Mouse (Mus musculus) heart, embryonic 14.5 days (tissue): ENCODE data around the gene Gas2l1. TPM values are rescaled to one million over a fixed set of nuclear protein-coding genes. Genes with fewer than 3 reads are reported as not detected.

Source experiments
- ATAC-seq: fragments of 200-750 bp; cut with Nextera tagmentation; 2 replicates; pipeline ENCODE4 v1.8.0; 2017; ENCODE audit warnings: low read depth, moderate TSS enrichment; ENCODE audit not compliant: insufficient number of reproducible peaks, insufficient read depth, low FRiP score
- H3K27ac ChIP-seq, 2 experiments: fragments of 200-500 bp in 1 of 2; fragments of 300-500 bp in 1 of 2; sonication (generic) in 1 of 2; replicated peaks in 1 of 2; 2 replicates each; pipeline ENCODE4 v1.5.1; 2012 to 2014; ENCODE audit warnings: low read depth in 2 of 2, low read length in 2 of 2, control low read depth in 1 of 2, mild to moderate bottlenecking in 1 of 2, mixed read lengths in 1 of 2; ENCODE audit not compliant: control insufficient read depth in 1 of 2, insufficient read depth in 1 of 2
- H3K27me3 ChIP-seq: fragments of 300-500 bp; sonication (generic); 2 replicates; pipeline ENCODE4 v1.6.1; 2014; ENCODE audit warnings: mild to moderate bottlenecking, low read length, control low read depth; ENCODE audit not compliant: control insufficient read depth, insufficient read depth
- H3K36me3 ChIP-seq: fragments of 300-500 bp; sonication (generic); 2 replicates; pipeline ENCODE4 v1.6.1; 2014; ENCODE audit warnings: mild to moderate bottlenecking, control low read depth, low read length, mixed read lengths; ENCODE audit not compliant: control insufficient read depth, insufficient read depth
- H3K4me1 ChIP-seq, 2 experiments: fragments of 200-500 bp in 1 of 2; fragments of 300-500 bp in 1 of 2; sonication (generic) in 1 of 2; 2 replicates each; pipeline ENCODE4 v1.6.1; 2012 to 2014; ENCODE audit warnings: low read length in 2 of 2, control low read depth in 1 of 2, mixed read lengths in 1 of 2; ENCODE audit not compliant: control insufficient read depth in 2 of 2, insufficient read depth in 2 of 2
- H3K4me2 ChIP-seq: fragments of 300-500 bp; sonication (generic); 2 replicates; pipeline ENCODE4 v1.6.1; 2014; ENCODE audit warnings: mild to moderate bottlenecking, low read length
- H3K4me3 ChIP-seq, 2 experiments: fragments of 200-500 bp in 1 of 2; fragments of 300-500 bp in 1 of 2; sonication (generic) in 1 of 2; 2 replicates each; pipeline ENCODE4 v1.5.1; 2012 to 2014; ENCODE audit warnings: low read length in 2 of 2, mild to moderate bottlenecking in 2 of 2, control low read depth in 1 of 2, low read depth in 1 of 2, moderate library complexity in 1 of 2; ENCODE audit not compliant: control insufficient read depth in 1 of 2, insufficient read depth in 1 of 2
- H3K9ac ChIP-seq: fragments of 300-500 bp; sonication (generic); 2 replicates; pipeline ENCODE4 v1.6.1; 2014; ENCODE audit warnings: mild to moderate bottlenecking, low read length
- H3K9me3 ChIP-seq: fragments of 300-500 bp; sonication (generic); 2 replicates; pipeline ENCODE4 v1.6.1; 2016; ENCODE audit warnings: low read length, control low read depth; ENCODE audit not compliant: control insufficient read depth
- WGBS: fragments of 180-500 bp; shearing (Covaris S2); extraction: QIAGEN DNeasy Blood & Tissue Kit; methylation state at CpG from one replicate; pipeline ENCODE4 v1.1.7; 2014; 5-methylcytosine and 5-hydroxymethylcytosine counted together
- polyA plus RNA-seq: library from polyadenylated mRNA; unstranded; fragments of >200 nt; fragmentation: Nextera tagmentation; extraction: Ambion mirVana; gene quantifications from 2 replicates; pipeline ENCODE4 v1.2.1, GENCODE M21; 2014

Gene Gas2l1
- polyA plus RNA-seq, 1 experiment from 2014 or later, result 24.6 TPM

DNA sequence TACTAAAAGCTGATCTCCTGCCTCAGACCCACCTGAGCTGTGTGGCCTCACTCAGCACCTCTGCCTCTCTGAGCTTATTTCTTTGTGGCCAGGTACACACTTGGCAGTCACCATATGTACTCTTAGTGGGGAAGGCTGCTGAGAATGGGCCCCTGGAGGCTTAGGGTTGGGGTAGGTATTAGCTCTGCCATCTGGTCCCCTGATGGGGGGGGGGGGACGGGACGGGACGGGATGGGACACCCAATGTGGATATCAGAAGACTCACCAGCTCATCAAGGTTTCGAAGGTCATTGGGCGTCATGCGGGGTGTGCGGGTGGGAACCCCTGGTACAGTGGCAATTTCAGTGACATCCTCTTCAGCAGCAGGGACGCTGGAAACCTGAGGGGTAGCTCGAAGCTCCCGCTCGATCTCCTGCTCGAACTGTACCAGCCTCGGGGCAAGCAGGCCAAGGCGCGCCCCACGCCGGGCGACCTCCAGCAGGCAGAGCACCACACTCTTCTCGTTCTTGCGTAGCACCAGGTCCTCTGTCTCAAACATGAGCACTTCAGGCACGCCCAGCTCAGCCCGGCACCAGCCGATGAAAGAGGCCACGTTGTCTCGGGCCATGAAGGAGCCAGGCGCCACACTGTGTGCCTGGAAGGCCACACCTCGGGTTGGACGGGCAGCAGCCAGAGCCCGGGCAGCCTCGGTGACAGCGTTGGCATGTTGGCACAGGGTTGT lies 1.4 kb downstream of the Gas2l1 start:
- Histone ChIP-seq H3K36me3 (peaks cover 21% of the 10 kb centered on the region), H3K27me3 (peaks cover 45% of the 10 kb centered on the region), H3K9ac (peak overlapping the region; percentile 73; the same call in 1 of the 2 replicates), H3K4me2 (peak overlapping the region; percentile 88), H3K9me3 (no peaks in the 10 kb centered on the region), H3K27ac (no peak overlapping the region), H3K4me1 (peaks cover 24 to 39% of the 10 kb centered on the region in 2 experiments), H3K4me3 (peak overlapping the region; percentile 57 to 65; a peak in 3 of 4 replicates)
- 61% methylated on average over 31 of the region's 31 CpGs for WGBS
- ATAC-seq, result no peak

DNA sequence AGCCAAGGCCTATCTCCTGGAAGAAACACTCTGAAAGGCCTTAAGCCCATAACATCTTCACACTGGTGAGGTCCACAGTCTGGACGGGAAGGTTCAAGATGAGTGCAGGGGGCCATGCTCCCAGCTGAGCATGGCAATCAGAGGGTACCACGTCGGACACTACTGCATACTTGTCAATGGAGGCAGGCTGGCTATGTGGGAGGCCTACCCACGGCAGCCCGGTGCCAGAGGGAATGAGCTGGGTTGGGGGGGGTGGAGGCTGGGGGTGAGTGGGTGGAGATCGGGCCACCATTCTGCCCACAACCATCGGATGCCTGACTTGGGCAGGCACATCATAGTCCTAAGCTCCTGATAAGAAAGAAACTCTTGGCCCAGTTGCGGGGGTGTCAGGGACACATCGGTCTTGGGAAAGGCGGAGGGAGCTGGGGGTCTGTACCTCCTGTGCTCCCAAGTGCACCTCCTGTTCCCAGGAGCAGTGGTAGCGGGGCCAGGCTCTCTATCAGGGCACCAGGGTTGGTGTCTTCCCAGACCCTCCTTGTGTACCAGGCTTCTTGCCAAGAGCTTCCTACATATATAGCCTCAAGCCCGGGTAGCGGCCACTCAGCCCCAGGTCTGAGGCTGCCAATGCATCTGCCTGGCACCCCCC lies 2.1 kb downstream of the Gas2l1 start:
- H3K36me3 ChIP-seq, result peaks cover 13% of the 10 kb centered on the region
- ATAC-seq, result no peak
- peaks cover 48% of the 10 kb centered on the region for H3K27me3 ChIP-seq
- H3K4me3 ChIP-seq, result no peak overlapping the region
- no peaks in the 10 kb centered on the region for H3K9me3 ChIP-seq
- H3K4me2 ChIP-seq, result peak overlapping the region; percentile 83; the same call in 1 of the 2 replicates
- H3K9ac ChIP-seq, result no peak overlapping the region
- no peak overlapping the region for H3K27ac ChIP-seq
- H3K4me1 ChIP-seq, result peaks cover 26 to 44% of the 10 kb centered on the region in 2 experiments
- WGBS, result 67% methylated on average over 13 of the region's 13 CpGs

DNA sequence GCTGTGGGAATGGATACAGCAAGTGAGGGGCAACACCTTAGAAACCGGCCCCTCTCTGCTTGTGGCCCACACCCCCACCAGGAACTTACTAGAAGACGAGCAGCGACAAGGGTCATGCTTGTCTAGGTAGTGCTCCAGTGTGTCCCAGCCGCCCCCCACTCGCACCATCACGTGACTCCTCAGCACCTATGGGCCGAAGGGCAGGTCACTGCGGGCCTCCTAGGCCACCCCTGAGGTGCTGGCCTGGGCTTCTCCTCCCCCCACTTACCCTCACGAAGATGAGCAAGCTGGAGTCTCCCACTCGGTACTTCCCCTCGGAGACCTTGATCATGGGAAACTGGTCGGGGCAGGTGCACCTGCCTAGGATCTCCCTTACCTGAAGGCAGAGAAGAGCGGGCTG lies 2.8 kb downstream of the Gas2l1 start:
- Histone ChIP-seq H3K4me3 (peak overlapping the region; percentile 33 to 44), H3K4me1 (peaks cover 28 to 49% of the 10 kb centered on the region in 2 experiments), H3K27ac (no peak overlapping the region), H3K9me3 (no peaks in the 10 kb centered on the region), H3K36me3 (peaks cover 9% of the 10 kb centered on the region), H3K9ac (peak overlapping the region; percentile 60; the same call in 1 of the 2 replicates), H3K27me3 (peaks cover 54% of the 10 kb centered on the region), H3K4me2 (peak overlapping the region; percentile 83)
- ATAC-seq, result no peak
- WGBS, result 42% methylated on average over 13 of the region's 13 CpGs

DNA sequence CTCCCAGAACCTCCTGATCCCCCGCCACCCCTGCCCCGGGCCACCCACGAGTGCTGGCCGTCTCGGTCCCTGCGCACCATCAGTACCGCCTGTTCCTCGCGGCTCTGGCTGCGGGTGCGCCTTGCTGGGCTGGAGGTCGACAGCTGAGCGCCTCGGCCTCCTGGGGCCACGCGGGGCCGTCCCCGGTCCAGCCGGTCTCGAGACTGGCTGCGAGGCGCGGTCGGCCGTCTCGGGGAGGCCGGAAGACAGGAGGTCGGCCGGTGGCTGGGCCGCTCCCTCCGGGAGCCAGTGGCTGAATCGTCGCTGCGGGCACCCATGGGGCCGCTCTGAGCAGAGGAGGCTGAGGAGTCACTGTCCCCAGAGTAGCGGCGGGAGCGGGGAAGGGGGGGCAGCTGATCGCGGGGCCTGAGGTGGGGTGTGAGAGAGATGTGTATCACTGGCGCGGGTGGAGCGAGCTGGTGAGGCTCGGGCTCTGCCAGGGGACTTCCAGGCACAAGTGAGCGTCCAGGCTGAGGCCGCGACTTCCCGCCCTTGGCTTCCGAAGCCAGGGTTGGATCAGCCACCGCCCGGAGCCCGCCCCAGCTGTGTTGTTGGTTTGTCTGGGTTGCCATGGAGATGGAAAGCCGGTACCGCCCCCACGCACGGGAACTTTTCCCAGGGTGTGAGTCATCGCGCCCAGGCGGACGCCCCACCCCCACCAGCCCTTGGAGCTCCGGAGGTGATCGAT lies 3.6 kb downstream of the Gas2l1 start:
- Histone ChIP-seq H3K27ac (no peak overlapping the region), H3K27me3 (peaks cover 62% of the 10 kb centered on the region), H3K4me3 (peak overlapping the region; percentile 33 to 44), H3K36me3 (peaks cover 9% of the 10 kb centered on the region), H3K4me1 (peaks cover 28 to 49% of the 10 kb centered on the region in 2 experiments), H3K9me3 (no peaks in the 10 kb centered on the region), H3K9ac (peak overlapping the region; percentile 60; the same call in 1 of the 2 replicates), H3K4me2 (peak overlapping the region; percentile 83)
- peak; percentile 44 for ATAC-seq
- 2% methylated on average over 62 of the region's 62 CpGs for WGBS

DNA sequence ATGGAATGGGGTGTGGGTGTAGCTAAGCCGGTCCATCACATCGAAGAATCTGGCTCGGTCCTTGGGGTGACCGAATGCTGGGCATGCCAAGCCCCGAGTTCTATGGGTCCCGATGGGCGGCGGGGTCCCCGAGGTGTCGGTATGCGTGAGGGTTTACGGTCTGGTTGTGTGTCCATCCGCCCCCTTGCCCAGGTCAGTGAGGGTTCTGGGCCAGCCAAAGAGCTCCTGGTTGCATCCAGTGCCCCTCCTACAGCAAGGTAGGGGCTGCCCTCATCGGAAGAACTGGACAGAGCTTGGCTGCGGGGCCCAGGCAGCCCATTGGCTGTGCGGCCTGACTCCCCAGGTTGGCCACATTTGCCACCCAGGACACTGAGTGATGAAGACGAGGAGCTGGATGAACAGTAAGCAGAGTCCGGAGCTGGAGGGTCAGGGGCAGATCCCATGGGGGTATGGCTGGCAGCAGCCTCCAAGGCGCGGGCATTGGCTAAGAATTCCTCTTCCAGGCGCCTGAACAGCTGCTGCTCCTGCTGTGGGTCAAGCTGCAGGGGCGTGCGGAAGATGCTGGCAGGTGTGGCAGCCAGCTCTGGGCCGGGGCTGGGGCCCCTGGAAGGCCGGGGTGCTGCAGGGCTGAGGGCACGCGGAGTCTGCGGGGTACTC lies 4.2 kb downstream of the Gas2l1 start:
- 65% methylated on average over 28 of the region's 28 CpGs for WGBS
- Histone ChIP-seq H3K27me3 (peaks cover 69% of the 10 kb centered on the region), H3K4me1 (peaks cover 28 to 49% of the 10 kb centered on the region in 2 experiments), H3K9me3 (no peaks in the 10 kb centered on the region), H3K4me3 (peak overlapping the region in 1 of 2 experiments; percentile 44; a peak in 2 of 4 replicates), H3K4me2 (peak overlapping the region; percentile 83), H3K36me3 (peaks cover 9% of the 10 kb centered on the region), H3K27ac (no peak overlapping the region), H3K9ac (peak overlapping the region; percentile 60; the same call in 1 of the 2 replicates)
- no peak for ATAC-seq

DNA sequence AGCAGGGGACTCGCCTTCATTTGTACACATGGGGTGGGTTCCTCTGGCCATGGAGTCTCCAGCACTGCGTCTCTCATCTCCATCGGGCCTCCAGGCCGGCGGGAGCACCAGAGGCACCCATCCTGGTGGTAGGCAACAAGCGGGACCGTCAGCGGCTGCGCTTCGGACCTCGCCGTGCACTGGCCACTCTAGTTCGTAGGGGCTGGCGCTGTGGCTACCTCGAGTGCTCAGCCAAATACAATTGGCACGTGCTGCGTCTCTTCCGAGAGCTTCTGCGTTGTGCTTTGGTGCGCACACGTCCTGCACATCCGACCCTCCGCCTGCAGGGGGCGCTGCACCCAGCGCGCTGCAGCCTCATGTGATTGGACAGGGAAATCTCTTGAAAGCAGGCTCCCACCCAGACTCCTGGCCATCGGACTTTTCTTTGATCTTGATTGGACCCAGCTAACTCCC lies 5.4 kb downstream of the Gas2l1 start:
- no peak overlapping the region for H3K4me2 ChIP-seq

DNA sequence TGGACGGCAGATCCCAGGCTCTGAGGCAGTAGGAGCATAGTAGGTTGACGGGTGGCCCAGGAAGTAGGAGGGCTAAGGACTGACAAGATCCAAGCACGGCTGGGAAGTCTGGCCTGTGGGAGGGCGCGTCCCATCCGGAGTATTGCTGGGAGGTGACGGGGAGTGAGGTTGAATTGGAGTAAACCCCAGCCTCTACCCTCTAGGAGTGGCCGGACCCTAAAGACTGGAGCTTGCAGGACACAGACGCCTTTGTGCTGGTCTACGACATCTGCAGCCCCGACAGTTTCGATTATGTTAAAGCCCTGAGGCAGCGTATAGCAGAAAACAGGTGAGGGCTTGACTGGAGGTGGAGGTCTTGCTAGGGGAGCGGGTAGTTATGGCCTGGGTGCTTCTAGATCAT lies 5.9 kb downstream of the Gas2l1 start:
- Histone ChIP-seq H3K9ac (no peak overlapping the region), H3K36me3 (peaks cover 9% of the 10 kb centered on the region), H3K9me3 (no peaks in the 10 kb centered on the region), H3K27me3 (peaks cover 69% of the 10 kb centered on the region), H3K4me1 (peaks cover 23 to 42% of the 10 kb centered on the region in 2 experiments), H3K4me3 (no peak overlapping the region), H3K27ac (no peak overlapping the region), H3K4me2 (no peak overlapping the region)
- ATAC-seq, result no peak
- WGBS, result 29% methylated on average over 14 of the region's 14 CpGs

More for the DNA sequence above, 5.4 kb downstream of the Gas2l1 start:
- peaks cover 69% of the 10 kb centered on the region for H3K27me3 ChIP-seq
- WGBS, result 10% methylated on average over 27 of the region's 27 CpGs
- H3K27ac ChIP-seq, result no peak overlapping the region
- H3K4me3 ChIP-seq, result no peak overlapping the region
- no peaks in the 10 kb centered on the region for H3K9me3 ChIP-seq
- peaks cover 9% of the 10 kb centered on the region for H3K36me3 ChIP-seq
- peaks cover 28 to 47% of the 10 kb centered on the region in 2 experiments for H3K4me1 ChIP-seq
- no peak for ATAC-seq
- no peak overlapping the region for H3K9ac ChIP-seq
